Mouse (Mus musculus): ENCODE data around the gene Atl1.

Gene Atl1

GRCm38 (mm10) chr12:69881198-69881905 is 11.1 kb upstream of the Atl1 start:
- no peak for DNase-seq (ENCODE audit: low read depth, low spot score)

GRCm38 (mm10) chr12:69884053-69884452 is 8.4 kb upstream of the Atl1 start:
- DNase-seq (ENCODE audit: low read depth, low spot score): no peak

GRCm38 (mm10) chr12:69885170-69885923 is 7.1 kb upstream of the Atl1 start:
- no peak for DNase-seq (ENCODE audit: low read depth, low spot score)

GRCm38 (mm10) chr12:69887776-69888175 is 4.6 kb upstream of the Atl1 start:
- no peak for DNase-seq (ENCODE audit: low read depth, low spot score)

GRCm38 (mm10) chr12:69888345-69888744 is 4.1 kb upstream of the Atl1 start:
- DNase-seq (ENCODE audit: low read depth, low spot score): no peak

GRCm38 (mm10) chr12:69890051-69890450 is 2.4 kb upstream of the Atl1 start:
- no peak for DNase-seq (ENCODE audit: low read depth, low spot score)

- peak; percentile 14 for DNase-seq (ENCODE audit: low read depth, low spot score)
These were observed 1.9 kb upstream of the Atl1 start for GRCm38 (mm10) chr12:69890476-69890875.

- peak; percentile 18 for DNase-seq (ENCODE audit: low read depth, low spot score)
These were observed 693 bp upstream of the Atl1 start for GRCm38 (mm10) chr12:69891721-69892120.

GRCm38 (mm10) chr12:69893927-69894326 is 1.5 kb downstream of the Atl1 start:
- peak; percentile 40 for DNase-seq (ENCODE audit: low read depth, low spot score)

- no peak for DNase-seq (ENCODE audit: low read depth, low spot score)
These were observed 2.6 kb downstream of the Atl1 start for GRCm38 (mm10) chr12:69895046-69895445.

GRCm38 (mm10) chr12:69898119-69898518 is 5.7 kb downstream of the Atl1 start:
- DNase-seq (ENCODE audit: low read depth, low spot score): no peak

- no peak for DNase-seq (ENCODE audit: low read depth, low spot score)
These were observed 12.6 kb downstream of the Atl1 start for GRCm38 (mm10) chr12:69904991-69905390.

- DNase-seq (ENCODE audit: low read depth, low spot score): no peak
These were observed 15.5 kb downstream of the Atl1 start for GRCm38 (mm10) chr12:69907667-69908510.

GRCm38 (mm10) chr12:69908511-69908900 is 16.1 kb downstream of the Atl1 start:
- DNase-seq (ENCODE audit: low read depth, low spot score): no peak

- DNase-seq (ENCODE audit: low read depth, low spot score): no peak
These were observed 19.5 kb downstream of the Atl1 start for GRCm38 (mm10) chr12:69911906-69912305.

- DNase-seq (ENCODE audit: low read depth, low spot score): no peak
These were observed 20.3 kb downstream of the Atl1 start for GRCm38 (mm10) chr12:69912737-69913136.

GRCm38 (mm10) chr12:69917870-69918269 is 25.5 kb downstream of the Atl1 start:
- DNase-seq (ENCODE audit: low read depth, low spot score): no peak

GRCm38 (mm10) chr12:69922099-69922498 is 29.7 kb downstream of the Atl1 start:
- DNase-seq (ENCODE audit: low read depth, low spot score): no peak

GRCm38 (mm10) chr12:69923128-69923527 is 30.7 kb downstream of the Atl1 start:
- no peak for DNase-seq (ENCODE audit: low read depth, low spot score)

- no peak for DNase-seq (ENCODE audit: low read depth, low spot score)
These were observed 31.2 kb downstream of the Atl1 start for GRCm38 (mm10) chr12:69923603-69924002.

GRCm38 (mm10) chr12:69924012-69924411 is 31.6 kb downstream of the Atl1 start:
- DNase-seq (ENCODE audit: low read depth, low spot score): peak; percentile 74

GRCm38 (mm10) chr12:69926716-69927115 is 34.3 kb downstream of the Atl1 start:
- DNase-seq (ENCODE audit: low read depth, low spot score): no peak
